Mouse (Mus musculus) MEL (cell line): ENCODE results near the gene Eme2.

Experiments used
- CHD2 ChIP-seq: IDR thresholded peaks from 2 replicates; pipeline ENCODE4 v1.6.1; 2011; ENCODE audit warnings: low read length, improper control_type of control experiment
- CTCF ChIP-seq, 3 experiments: IDR thresholded peaks in 2 of 3; conservative IDR thresholded peaks in 1 of 3; 2 replicates each; pipeline ENCODE4 v1.5.1; 2011 to 2012; ENCODE audit warnings: low read length in 3 of 3, low read depth in 2 of 3, mild to moderate bottlenecking in 2 of 3, improper control_type of control experiment in 1 of 3, inconsistent platforms in 1 of 3, mixed read lengths in 1 of 3, moderate library complexity in 1 of 3; ENCODE audit not compliant: control insufficient read depth in 1 of 3, insufficient read depth in 1 of 3, poor library complexity in 1 of 3, severe bottlenecking in 1 of 3
- ELF1 ChIP-seq: IDR thresholded peaks from 2 replicates; pipeline ENCODE4 v1.6.1; 2014; ENCODE audit warnings: low read depth, mild to moderate bottlenecking, inconsistent platforms, low read length, improper control_type of control experiment, moderate library complexity
- HCFC1 ChIP-seq: IDR thresholded peaks from 2 replicates; pipeline ENCODE4 v1.6.1; 2012; ENCODE audit warnings: low read depth, mild to moderate bottlenecking, inconsistent platforms, low read length, improper control_type of control experiment, moderate library complexity
- MYB ChIP-seq: IDR thresholded peaks from 2 replicates; pipeline ENCODE4 v1.6.1; 2011; ENCODE audit warnings: mild to moderate bottlenecking, low read depth, low read length, improper control_type of control experiment
- NRF1 ChIP-seq: IDR thresholded peaks from 2 replicates; pipeline ENCODE4 v1.6.1; 2014; ENCODE audit warnings: low read depth, mild to moderate bottlenecking, inconsistent platforms, low read length, improper control_type of control experiment, moderate library complexity; ENCODE audit not compliant: poor library complexity, insufficient read depth, severe bottlenecking
- POLR2A ChIP-seq, 2 experiments: IDR thresholded peaks; 2 replicates each; pipeline ENCODE4 v1.6.1; 2011 to 2012; ENCODE audit warnings: low read length in 2 of 2, mild to moderate bottlenecking in 2 of 2, control low read depth in 1 of 2, improper control_type of control experiment in 1 of 2, low read depth in 1 of 2, moderate library complexity in 1 of 2; ENCODE audit not compliant: control insufficient read depth in 1 of 2, insufficient read depth in 1 of 2, poor library complexity in 1 of 2
- TBP ChIP-seq: IDR thresholded peaks from 2 replicates; pipeline ENCODE4 v1.8.0; 2011; ENCODE audit warnings: low read depth, low read length, improper control_type of control experiment
- USF1 ChIP-seq: IDR thresholded peaks from 2 replicates; pipeline ENCODE4 v1.6.1; 2014; ENCODE audit warnings: low read depth, mild to moderate bottlenecking, inconsistent platforms, low read length, improper control_type of control experiment, moderate library complexity
- ZNF384 ChIP-seq: IDR thresholded peaks from 2 replicates; pipeline ENCODE4 v1.6.1; 2012; ENCODE audit warnings: low read depth, mild to moderate bottlenecking, inconsistent platforms, low read length, improper control_type of control experiment

GRCm38 (mm10) chr17:24902124-24902523, 7.2 kb upstream of the Eme2 start:
- TF ChIP-seq ZNF384 (no peak), CHD2 (no peak), TBP (no peak), USF1 (no peak), CTCF (IDR thresholded peaks at IDR 0.05 in 2 of 3, conservative IDR thresholded peaks at IDR 0.05 in 1 of 3; ENCODE audit: control insufficient read depth in 1 of 3, insufficient read depth in 1 of 3, low read depth in 2 of 3, low read length in 3 of 3, poor library complexity in 1 of 3, severe bottlenecking in 1 of 3) (no peak), MYB (no peak), ELF1 (no peak), POLR2A (IDR thresholded peaks at IDR 0.05; ENCODE audit: control insufficient read depth in 1 of 2, insufficient read depth in 1 of 2, low read depth in 1 of 2, low read length in 2 of 2, poor library complexity in 1 of 2) (no peak), NRF1 (no peak), HCFC1 (no peak)
